Mouse (Mus musculus) stomach, postnatal 0 days (tissue): ENCODE data around the gene Mrpl33.

Experiments
- CTCF ChIP-seq: IDR thresholded peaks from 2 replicates; pipeline ENCODE4 v1.5.1; 2016; ENCODE audit warnings: antibody characterized with exemption, low read depth, mild to moderate bottlenecking, moderate library complexity
- EP300 ChIP-seq: optimal IDR thresholded peaks from 2 replicates; pipeline ENCODE3; 2016; ENCODE audit warnings: antibody characterized with exemption

- TF ChIP-seq CTCF (no peak), EP300 (no peak)
Observed at GRCm38 (mm10) chr5:31696971-31697643, 100.4 kb downstream of the Mrpl33 start, which contains the start of gene Rbks.
